Mouse (Mus musculus) regulatory T cell (primary cell): Measurements from ENCODE around the gene Olfr993.

Source experiments
- in situ Hi-C: fragments of 300-600 bp; cut with MboI, MseI; formaldehyde crosslinking; loops from one replicate; pipeline ENCODE4 v1.15.1; 2025; ENCODE audit warnings: high pct_unique_total_duplicates

The Olfr993 gene

DNA sequence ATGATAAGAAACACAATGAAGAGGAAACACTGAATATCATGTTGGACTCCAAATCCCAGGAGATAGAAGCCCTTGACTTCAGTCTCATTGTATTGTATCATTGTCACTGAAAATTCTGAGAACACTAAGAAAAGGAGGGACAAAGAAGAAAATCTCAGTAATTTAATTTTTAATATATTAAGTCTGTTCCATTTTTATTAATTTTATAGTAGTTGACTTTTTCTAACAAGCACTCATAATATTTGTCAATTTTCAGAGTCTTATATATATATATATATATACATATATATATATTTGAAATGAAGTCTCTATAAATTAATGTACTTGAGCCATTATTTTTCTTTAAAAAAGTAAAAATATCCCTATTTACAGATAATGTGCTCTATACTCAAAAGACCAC is at the start of gene Olfr993:
Olfr993 (minus strand) TSS at position 101 of the 400 bp plus-strand sequence.
- in situ Hi-C loops: no loop called here

DNA sequence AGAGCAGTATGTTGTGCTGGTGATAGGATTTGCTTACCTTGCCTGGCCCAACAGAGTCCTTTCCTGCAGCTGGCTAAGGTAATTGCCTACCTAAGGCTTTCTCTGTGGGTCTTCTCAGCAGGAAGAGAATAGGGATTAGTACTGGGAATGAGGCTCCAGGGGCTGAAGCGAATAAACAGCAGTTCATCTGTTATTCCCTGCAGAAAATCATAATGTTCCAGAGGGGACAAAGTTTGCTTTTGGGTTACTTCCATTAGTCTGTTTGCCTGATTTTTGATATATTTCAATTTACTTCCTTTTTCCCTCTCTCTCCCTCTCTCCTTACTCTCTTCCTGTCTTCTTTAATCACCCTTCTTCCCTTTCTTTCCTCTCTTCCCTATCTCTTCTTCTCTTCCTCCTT is 28.9 kb upstream of the Olfr993 start, which contains the start of gene Olfr995:
Olfr995 (minus strand) TSS at position 101 of the 400 bp plus-strand sequence.
- in situ Hi-C loops: no loop called here

DNA sequence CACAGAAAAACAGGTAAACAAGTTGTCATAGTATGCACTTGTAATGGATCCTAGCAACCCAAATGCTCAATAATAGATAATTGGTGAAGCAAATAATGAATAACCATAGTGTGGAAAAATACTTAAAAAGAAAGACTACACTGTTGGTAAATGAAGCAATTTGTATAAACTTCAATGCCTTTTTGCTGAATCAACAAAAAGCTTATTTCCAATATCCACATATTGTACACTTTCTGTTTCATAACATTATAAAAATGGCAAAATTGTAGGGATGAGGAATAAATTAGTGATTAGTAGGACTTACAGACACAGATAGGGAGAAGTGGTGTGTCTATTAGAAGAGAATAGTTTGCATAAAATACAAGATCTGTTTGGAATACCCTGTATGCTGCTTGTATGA is 27.9 kb upstream of the Olfr993 start:
- in situ Hi-C loops: no loop called here

DNA sequence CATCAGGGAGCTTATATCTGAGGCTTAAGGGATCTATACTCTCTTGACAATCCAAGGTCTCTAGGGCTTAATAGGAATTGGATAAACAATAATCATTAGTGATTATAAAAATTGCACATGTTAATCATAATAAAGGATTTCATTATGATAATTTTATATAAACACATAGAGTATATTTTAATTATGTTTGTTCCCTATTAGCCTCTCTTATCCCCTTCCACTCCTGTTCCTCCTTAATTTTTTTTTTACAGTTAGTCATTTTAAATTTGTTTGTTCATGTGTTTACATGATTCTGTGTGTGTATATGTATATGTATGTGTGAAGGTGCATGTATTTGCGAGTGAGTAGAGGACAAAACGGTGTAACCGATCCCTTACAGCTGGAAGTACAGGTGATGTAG is 21.7 kb upstream of the Olfr993 start, which contains the start of gene Olfr994:
Olfr994 (minus strand) TSS at position 101 of the 400 bp plus-strand sequence.
- in situ Hi-C loops: no loop called here

DNA sequence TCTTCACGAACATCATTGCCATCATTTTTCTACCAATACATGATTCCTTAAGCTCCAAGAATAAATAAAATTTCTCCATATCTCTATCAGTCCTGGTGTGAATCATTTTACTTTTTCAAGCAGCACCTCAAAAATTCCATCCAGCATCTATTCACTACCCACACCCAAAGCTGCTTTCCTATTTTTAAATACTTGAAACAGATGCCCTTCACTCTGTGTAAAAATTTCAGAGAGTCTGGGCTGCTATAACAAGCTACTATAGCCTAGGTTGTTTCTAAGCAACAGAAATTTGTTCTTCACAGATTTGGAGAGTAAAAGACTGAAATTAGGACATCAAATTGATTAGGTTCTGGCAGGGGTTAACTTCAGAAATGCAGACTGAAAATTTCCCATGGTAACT is 11.2 kb upstream of the Olfr993 start:
- in situ Hi-C loops: no loop called here

DNA sequence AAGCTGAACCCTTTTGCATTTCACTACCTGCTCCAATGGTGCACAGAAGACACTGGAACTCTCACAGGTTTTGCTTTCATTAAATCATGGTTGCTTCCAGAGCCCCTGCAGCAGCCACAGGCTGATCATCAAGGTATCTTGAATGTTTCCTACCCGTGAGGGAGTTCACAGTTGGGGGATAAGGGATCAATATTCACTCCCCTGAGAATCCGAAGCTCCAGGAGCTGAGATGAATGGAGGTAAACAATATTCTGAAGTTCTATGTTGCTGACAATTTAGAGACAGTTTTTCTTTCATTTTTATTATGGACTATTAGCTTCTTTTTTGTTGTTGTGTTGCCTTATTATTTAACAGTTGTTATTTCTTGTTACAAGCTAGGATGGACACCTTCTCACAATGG is 5.3 kb downstream of the Olfr993 start, which contains the start of gene Olfr992:
Olfr992 (minus strand) TSS at position 101 of the 400 bp plus-strand sequence.
- in situ Hi-C loops: no loop called here
